Mouse (Mus musculus) adrenal gland, postnatal 14 days (tissue): ENCODE measurements around the gene Selenom. TPM values are rescaled to one million over a fixed set of nuclear protein-coding genes. Genes with fewer than 3 reads are reported as not detected.

Experiments used
- DNase-seq: peaks from one replicate; pipeline ENCODE4 v3.0.0; 2021; ENCODE audit warnings: mixed read lengths
- long read RNA-seq, 2 experiments: library from polyadenylated mRNA; stranded (forward); transcript quantifications; one replicate each; pipeline ENCODE4 v2.0.0; 2021
- total RNA-seq: library from RNA; stranded (reverse); gene quantifications from 2 replicates; pipeline ENCODE4 v1.2.3, GENCODE M21; 2021

Gene Selenom
- 33.6 and 33.8 TPM in 2 replicates for total RNA-seq
- long read RNA-seq, experiment 1, transcript Selenom-201 (5 exons, 707 nt): major isoform, 31 of 36 reads
- long read RNA-seq, experiment 1, partial matches to known transcripts: 4 of 36 reads
- long read RNA-seq, experiment 1, other reads (novel, unspliced or antisense): 1 of 36 reads
- long read RNA-seq, experiment 2, transcript Selenom-201 (5 exons, 707 nt): major isoform, 26 of 27 reads
- long read RNA-seq, experiment 2, partial matches to known transcripts: 0 of 27 reads
- long read RNA-seq, experiment 2, other reads (novel, unspliced or antisense): 0 of 27 reads

- DNase-seq: peak; percentile 89
Measured at GRCm38 (mm10) chr11:3514529-3515054, at the start of gene Selenom. Selenom (plus strand) TSS chr11:3514684.

GRCm38 (mm10) chr11:3471448-3471850 is 43.0 kb upstream of the Selenom start:
- no peak for DNase-seq

GRCm38 (mm10) chr11:3472484-3472883 is 42.0 kb upstream of the Selenom start:
- peak; percentile 92 for DNase-seq

GRCm38 (mm10) chr11:3474480-3475115 is 39.9 kb upstream of the Selenom start:
- peak; percentile 55 for DNase-seq

- DNase-seq: no peak
Measured at GRCm38 (mm10) chr11:3475489-3475888, 39.0 kb upstream of the Selenom start.

- peak; percentile 41 for DNase-seq
Measured at GRCm38 (mm10) chr11:3483980-3484642, 30.4 kb upstream of the Selenom start.

- no peak for DNase-seq
Measured at GRCm38 (mm10) chr11:3486349-3486748, 28.1 kb upstream of the Selenom start.

GRCm38 (mm10) chr11:3487952-3488570 is 26.4 kb upstream of the Selenom start, which contains the start of gene Pla2g3:
Pla2g3 (plus strand) TSS chr11:3488284.
- DNase-seq: no peak

GRCm38 (mm10) chr11:3489036-3489435 is 25.4 kb upstream of the Selenom start:
- DNase-seq: no peak

- DNase-seq: no peak
Measured at GRCm38 (mm10) chr11:3492748-3493147, 21.7 kb upstream of the Selenom start.

- no peak for DNase-seq
Measured at GRCm38 (mm10) chr11:3494857-3495256, 19.6 kb upstream of the Selenom start.

GRCm38 (mm10) chr11:3495496-3495895 is 19.0 kb upstream of the Selenom start:
- DNase-seq: no peak

GRCm38 (mm10) chr11:3496756-3497155 is 17.7 kb upstream of the Selenom start:
- no peak for DNase-seq

GRCm38 (mm10) chr11:3497296-3497695 is 17.2 kb upstream of the Selenom start:
- no peak for DNase-seq

- DNase-seq: no peak
Measured at GRCm38 (mm10) chr11:3502057-3502456, 12.4 kb upstream of the Selenom start.

GRCm38 (mm10) chr11:3502459-3503072 is 11.9 kb upstream of the Selenom start:
- no peak for DNase-seq

- DNase-seq: no peak
Measured at GRCm38 (mm10) chr11:3503755-3504693, 10.5 kb upstream of the Selenom start.

- no peak for DNase-seq
Measured at GRCm38 (mm10) chr11:3508226-3508625, 6.3 kb upstream of the Selenom start.

GRCm38 (mm10) chr11:3509181-3510085 is 5.1 kb upstream of the Selenom start:
- DNase-seq: no peak

- no peak for DNase-seq
Measured at GRCm38 (mm10) chr11:3510321-3510720, 4.2 kb upstream of the Selenom start.
